Mouse (Mus musculus): ENCODE data around the gene Hnrnpdl.

Gene Hnrnpdl

GRCm38 (mm10) chr5:100044621-100045020 is 5.2 kb upstream of the Hnrnpdl start:
- no peak for DNase-seq

DNA sequence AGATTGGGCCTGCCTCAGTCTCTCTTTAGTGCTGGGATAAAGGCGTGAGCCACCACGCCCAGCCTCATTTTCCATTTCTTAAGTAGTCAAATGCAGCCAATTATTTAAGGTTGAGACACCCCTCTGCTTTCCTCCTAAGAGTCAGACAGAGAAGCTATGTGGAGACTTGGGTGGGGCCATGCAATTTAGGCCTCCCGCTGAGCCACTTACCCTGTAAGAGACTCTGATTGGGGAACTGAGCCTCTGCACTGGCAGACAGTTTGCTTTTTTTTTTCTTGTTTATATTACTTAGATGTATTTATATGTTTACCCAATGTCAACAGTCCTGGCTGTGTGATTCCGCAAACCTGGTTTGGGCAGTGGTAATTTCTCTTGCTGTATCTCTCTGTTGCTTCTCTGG is 4.6 kb upstream of the Hnrnpdl start:
- no peak for DNase-seq

DNA sequence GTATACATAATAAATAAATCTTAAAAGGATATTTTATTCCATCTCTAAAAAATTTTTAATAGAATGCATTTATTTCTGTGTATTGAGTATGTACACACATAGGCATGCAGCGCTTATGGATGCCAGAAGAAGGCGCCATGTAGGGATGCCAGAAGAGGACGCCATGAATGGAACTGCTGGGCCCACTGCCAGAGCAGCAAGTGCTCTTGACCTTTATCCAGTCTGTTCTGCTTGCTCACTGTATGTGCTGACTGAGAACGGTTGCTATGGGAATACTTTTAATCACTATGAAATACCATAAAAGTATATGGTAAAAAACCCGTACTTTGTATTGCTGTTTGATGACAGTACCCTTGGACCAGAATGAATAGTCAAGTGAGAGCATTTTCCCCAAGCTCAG is 3.9 kb upstream of the Hnrnpdl start:
- DNase-seq, result no peak

GRCm38 (mm10) chr5:100042467-100042866 is 3.0 kb upstream of the Hnrnpdl start:
- DNase-seq, result no peak

GRCm38 (mm10) chr5:100041272-100041671 is 1.8 kb upstream of the Hnrnpdl start:
- DNase-seq, result no peak

DNA sequence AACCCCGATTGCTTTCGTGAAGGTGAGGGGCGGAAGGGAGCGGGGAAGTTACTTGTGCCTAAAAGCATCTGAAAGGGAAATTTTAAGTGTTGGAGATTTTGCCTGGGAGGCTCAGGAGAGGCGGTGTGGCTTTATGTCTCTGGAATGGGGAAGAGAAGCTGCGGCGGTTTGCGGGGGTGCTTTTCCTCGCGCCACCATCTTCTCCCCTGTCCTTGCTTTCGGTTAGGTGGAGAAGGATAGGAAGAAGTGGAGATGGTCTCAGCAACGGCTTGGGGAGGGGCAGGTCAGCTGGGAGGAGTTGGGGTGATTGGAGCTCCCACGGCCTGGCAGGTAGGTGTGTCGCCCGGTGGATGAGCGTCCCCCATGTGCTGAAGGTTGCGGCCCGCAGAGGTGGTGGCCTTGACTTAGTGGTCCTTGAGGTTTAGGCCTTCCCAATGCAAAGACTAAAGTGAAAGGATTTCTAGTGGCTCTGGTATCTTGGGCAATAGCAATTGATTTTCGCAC is 869 bp upstream of the Hnrnpdl start:
- no peak for DNase-seq

- peak; percentile 99 for DNase-seq
Observed at GRCm38 (mm10) chr5:100038714-100039601, 506 bp downstream of the Hnrnpdl start.

DNA sequence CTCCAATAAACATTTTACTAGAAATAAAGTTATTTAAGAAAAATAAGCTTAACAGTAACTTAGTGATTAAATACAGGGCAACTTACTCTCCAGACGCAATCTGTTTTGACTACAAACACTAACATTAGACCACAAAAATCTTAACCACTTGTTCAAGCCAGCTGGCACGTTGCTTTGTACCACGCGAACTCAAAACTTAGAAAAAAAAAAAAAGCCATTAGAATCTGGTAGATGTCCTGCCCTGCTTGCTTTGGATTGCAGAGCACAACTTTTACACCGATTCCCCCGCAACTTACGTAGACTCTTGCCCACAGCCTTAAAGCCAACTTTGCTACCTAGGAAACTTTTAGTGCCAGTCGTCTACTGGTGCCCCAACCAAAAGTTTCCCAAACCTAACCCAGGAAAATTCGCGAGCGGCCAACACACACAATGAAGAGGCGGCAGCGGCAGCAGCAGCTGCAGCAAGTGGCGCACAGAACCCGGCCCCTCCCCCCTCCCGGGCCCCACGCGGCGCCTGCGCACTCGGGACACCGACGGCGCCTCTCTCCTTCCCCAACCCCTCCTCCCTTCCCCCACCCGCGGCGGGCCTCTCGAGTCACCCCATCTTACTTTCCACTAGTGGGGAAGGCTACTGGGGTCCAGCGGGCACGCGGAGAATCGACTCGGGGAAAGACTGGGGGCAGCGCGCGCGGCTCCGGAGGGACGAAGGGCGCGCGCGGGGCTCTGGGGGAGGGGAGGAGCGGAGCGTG is 1.3 kb downstream of the Hnrnpdl start:
- peak; percentile 94 for DNase-seq

GRCm38 (mm10) chr5:100036681-100037080 is 2.8 kb downstream of the Hnrnpdl start:
- peak; percentile 29 for DNase-seq

GRCm38 (mm10) chr5:100035950-100036349 is 3.5 kb downstream of the Hnrnpdl start:
- DNase-seq, result no peak

DNA sequence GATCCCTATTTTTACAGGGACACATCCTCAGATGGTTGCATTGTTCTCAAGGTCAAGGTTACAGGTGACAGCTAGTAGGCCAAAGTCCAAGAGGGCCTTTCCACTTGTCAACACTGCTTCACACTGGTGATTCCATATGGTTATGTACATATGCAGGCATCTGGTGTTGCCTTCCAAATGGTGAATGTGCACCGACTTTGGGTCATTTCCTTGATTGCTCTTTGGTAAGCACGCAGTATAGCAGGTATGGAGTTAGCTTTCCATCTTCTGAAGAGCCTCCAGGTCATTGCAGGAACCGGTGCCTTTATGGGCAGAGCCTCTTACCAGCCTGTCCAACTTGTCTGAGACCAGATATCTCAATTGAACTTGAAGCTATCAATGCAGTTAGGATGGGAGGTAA is 6.8 kb downstream of the Hnrnpdl start:
- DNase-seq, result no peak

- DNase-seq, result no peak
Observed at GRCm38 (mm10) chr5:100032107-100032506, 7.4 kb downstream of the Hnrnpdl start.

DNA sequence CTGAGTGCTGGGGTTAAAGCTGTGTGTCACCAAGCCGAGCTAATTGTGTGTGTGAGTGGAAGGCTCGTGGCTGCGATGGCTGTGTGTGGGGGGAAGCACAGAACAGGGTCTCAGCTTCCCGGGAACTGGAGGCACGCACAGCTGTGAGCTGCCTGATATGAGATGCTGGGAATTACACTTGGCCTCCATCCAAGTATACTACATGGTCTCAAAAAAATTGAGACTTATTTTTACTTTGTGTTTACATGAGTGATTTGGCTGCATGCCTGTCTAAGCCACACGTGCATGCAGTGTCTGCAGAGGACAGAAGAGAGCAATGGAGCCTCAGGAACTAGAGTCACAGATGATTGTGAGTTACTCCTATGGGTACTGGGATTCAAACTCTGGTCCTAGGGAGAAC is 9.4 kb downstream of the Hnrnpdl start:
- DNase-seq, result no peak

DNA sequence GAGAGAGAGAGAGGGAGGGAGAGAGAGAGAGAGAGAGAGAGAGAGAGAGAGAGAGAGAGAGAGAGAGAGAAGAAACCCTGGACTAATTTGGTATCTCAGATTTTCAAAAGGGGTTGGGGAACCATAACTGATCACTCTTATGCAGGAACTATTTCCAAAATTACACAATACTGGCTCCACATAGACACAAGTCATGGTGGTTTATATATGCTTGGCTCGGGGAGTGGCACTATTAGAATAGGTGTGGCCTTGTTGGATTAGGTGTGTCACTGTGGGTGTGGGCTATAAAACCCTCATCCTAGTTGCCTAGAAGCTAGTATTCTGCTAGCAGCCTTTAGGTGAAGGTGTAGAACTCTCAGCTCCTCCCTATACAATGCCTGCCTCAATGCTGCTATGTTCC is 14.6 kb downstream of the Hnrnpdl start:
- DNase-seq, result no peak

- DNase-seq, result no peak
Observed at GRCm38 (mm10) chr5:100024403-100024802, 15.1 kb downstream of the Hnrnpdl start.

GRCm38 (mm10) chr5:100020089-100020488 is 19.4 kb downstream of the Hnrnpdl start:
- no peak for DNase-seq

- no peak for DNase-seq
Observed at GRCm38 (mm10) chr5:100012599-100012998, 26.9 kb downstream of the Hnrnpdl start.

GRCm38 (mm10) chr5:100008485-100008884 is 31.0 kb downstream of the Hnrnpdl start:
- peak; percentile 9 for DNase-seq

DNA sequence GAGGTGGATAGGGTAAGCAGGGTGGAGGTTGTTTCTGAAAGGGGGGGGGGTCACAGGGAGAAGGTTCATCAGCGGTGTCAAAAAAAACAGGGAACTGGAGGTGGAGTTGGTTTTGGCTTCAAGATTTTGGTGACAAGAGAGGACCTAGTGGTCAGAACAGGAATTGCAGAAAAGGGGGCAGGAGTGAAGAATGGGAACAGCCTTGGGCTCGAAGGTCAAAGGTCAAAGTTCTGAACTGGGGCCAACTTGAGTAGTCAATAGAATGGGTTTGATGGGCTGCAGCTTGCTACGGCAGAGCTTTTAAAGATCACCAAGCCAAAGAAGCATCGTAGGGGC is 32.5 kb downstream of the Hnrnpdl start:
- no peak for DNase-seq

DNA sequence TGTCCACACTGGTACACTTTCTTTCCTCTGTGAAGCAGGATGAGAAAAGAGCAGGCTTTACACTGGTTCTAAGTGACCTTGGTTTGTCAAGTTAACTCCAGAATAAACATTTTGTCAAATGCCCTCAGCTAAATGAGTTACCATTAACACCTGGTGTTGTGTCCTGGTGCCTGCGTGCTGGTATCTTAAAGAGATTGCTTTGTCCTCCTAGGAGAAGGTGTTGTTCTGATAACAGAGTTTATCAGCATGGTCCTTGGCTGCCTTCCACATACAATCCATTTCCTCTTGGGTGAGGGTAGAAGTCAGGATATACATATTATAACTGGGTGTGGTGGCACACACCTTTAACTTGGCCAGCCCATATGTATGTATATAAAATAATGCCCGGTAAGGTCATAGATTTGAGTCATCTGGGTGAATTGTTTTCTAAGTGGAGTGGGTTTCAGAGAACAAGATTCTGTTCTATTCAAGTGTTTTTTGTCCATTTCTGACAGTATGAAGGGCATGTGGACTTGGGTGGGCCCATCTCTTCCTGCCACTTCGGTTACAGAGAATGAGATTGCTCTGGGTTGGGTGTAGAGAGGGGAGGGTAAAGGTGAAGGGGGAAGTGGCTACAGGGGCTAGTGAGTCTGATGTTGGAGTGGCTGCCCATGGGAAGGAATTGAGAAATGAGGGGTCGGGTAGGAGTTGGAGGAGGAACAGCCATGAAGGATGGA is 33.0 kb downstream of the Hnrnpdl start:
- no peak for DNase-seq

DNA sequence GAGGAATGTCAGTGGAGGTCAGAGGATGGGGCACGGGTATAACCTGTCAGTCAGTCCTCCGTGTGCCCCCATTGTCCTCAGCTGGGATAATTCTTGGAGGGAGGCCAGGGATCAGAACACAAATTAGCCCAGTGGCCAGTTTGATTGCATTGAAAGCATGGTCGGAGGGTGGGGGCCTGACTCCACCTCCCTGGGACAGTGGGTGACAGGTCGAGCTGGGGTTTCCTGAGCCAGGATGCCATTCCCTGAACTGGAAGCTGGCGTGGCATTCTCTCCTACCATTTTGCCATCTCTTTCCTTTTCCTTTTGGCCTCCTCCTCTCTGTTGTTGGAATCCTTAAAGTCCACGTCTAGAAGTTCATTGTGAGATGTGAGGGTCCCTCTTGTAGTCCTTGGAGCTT is 33.6 kb downstream of the Hnrnpdl start:
- DNase-seq, result no peak

- no peak for DNase-seq
Observed at GRCm38 (mm10) chr5:100005431-100005830, 34.0 kb downstream of the Hnrnpdl start.

- DNase-seq, result no peak
Observed at GRCm38 (mm10) chr5:100003895-100004294, 35.6 kb downstream of the Hnrnpdl start.
